ENCODE assay signal across 8 mouse cellular contexts in the genomic region with DNA sequence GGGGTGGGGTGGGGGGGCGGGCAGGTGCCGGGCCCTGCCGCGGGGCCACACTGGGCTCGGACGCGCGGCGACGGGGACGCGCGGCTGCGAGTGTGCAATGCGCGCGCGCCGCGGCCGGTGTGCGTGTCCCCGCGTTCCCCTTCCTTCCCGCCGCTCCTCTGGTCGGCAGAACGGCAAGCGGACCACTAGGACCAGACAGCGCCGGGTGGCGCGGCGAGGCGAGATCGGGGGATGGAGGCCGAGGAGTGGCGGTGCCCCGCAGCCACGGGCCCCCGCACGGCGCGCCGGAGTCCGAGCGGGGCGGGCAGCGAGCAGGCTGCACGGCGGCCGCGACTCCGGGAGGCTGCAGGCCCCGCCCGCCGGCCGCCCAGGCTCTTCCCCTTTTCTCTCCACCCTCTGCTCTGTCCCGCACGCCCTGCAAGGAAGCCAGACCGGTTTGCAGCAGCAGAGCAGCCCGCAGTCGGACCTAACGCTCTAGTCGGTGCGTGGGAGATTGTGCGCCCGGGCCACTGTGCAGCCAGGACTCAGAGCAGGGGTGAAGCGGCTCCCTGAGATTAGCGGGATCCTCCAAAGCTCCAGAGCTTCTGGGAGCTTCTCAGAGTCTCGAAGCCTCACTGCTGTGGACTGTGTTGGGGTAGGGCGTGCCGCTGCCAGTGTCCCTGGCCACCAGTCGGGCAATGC. TPM values are rescaled to one million over a fixed set of nuclear protein-coding genes. Genes with fewer than 3 reads are reported as not detected.
DNase-seq lines count a peak whose midpoint lies in the region; ATAC-seq lines count a peak whose summit lies in the region.

No protein-coding gene starts in this region.

- intact Hi-C loops in heart, postnatal 10 days (cut with DNase I): loop anchor here (2.0 to 5.0 kb wide), 3 partner anchors 49 to 254 kb away; partner anchors contain the start of gene Fam122a

- peak overlapping the region; percentile 74 for H3K9ac ChIP-seq in forebrain, embryonic 12.5 days
- peak overlapping the region; percentile 81 for H3K9ac ChIP-seq in neural tube, embryonic 14.5 days (replicated peaks; ENCODE audit: low read depth, low read length)

- H3K4me3 ChIP-seq in forebrain, embryonic 12.5 days (replicated peaks): peak overlapping the region; percentile 81
- H3K4me3 ChIP-seq in neural tube, embryonic 14.5 days (ENCODE audit: low read depth, low read length): peak overlapping the region; percentile 81

- no peaks in the 10 kb centered on the region for H3K9me3 ChIP-seq in forebrain, embryonic 12.5 days
- no peaks in the 10 kb centered on the region for H3K9me3 ChIP-seq in neural tube, embryonic 14.5 days (ENCODE audit: control insufficient read depth, low read length)

- peak; percentile 85 for ATAC-seq in forebrain, embryonic 12.5 days (ENCODE audit: low FRiP score)
- peak; percentile 87 for ATAC-seq in neural tube, embryonic 14.5 days (ENCODE audit: low read depth)

- peak overlapping the region; percentile 68; the same call in 1 of the 2 replicates for H3K27ac ChIP-seq in forebrain, embryonic 12.5 days
- 0 out of 2 replicates have a peak overlapping the region, but pooled peaks have one; percentile 34 for H3K27ac ChIP-seq in neural tube, embryonic 14.5 days (ENCODE audit: low read depth, low read length)

- H3K36me3 ChIP-seq in forebrain, embryonic 12.5 days (replicated peaks): no peaks in the 10 kb centered on the region
- no peaks in the 10 kb centered on the region for H3K36me3 ChIP-seq in neural tube, embryonic 14.5 days (ENCODE audit: control insufficient read depth, insufficient read depth, low read length)

- peaks cover 31% of the 10 kb centered on the region for H3K4me1 ChIP-seq in forebrain, embryonic 12.5 days
- peaks cover 5% of the 10 kb centered on the region for H3K4me1 ChIP-seq in neural tube, embryonic 14.5 days (ENCODE audit: control insufficient read depth, insufficient read depth, low read length)

- peaks cover 43% of the 10 kb centered on the region for H3K27me3 ChIP-seq in forebrain, embryonic 12.5 days
- peaks cover 3% of the 10 kb centered on the region; the same call in 1 of the 2 replicates for H3K27me3 ChIP-seq in neural tube, embryonic 14.5 days (ENCODE audit: control insufficient read depth, insufficient read depth, low read length)

- peak; percentile 59 for DNase-seq in CD4-positive, CD25-positive, alpha-beta regulatory T cell, adult 2 months (ENCODE audit: low read depth, low spot score)
- peak; percentile 72 for DNase-seq in c-Kit-positive CD71-positive TER-119-positive erythroid progenitor cells, embryonic 14.5 days (ENCODE audit: low spot score)
- peak; percentile 79 to 82 for DNase-seq in heart, postnatal 10 days
- DNase-seq in kidney, postnatal 4 days: peak; percentile 75 to 85
- peak; percentile 77 to 79 for DNase-seq in lung, adult 18-20 months
- DNase-seq in testis, postnatal 10 days (ENCODE audit: low spot score): peak; percentile 79

- under 1% methylated on average over 66 of the region's 74 CpGs for WGBS in forebrain, embryonic 12.5 days
- WGBS in neural tube, embryonic 14.5 days: under 1% methylated on average over 47 of the region's 74 CpGs

- peak overlapping the region; percentile 93 for H3K4me2 ChIP-seq in forebrain, embryonic 12.5 days
- H3K4me2 ChIP-seq in neural tube, embryonic 14.5 days (ENCODE audit: low read depth, low read length): peak overlapping the region; percentile 71

RNA-seq across cellular contexts. Expression of gene Pip5k1b, which starts 0.4 kb away (rescaled TPM):
- polyA plus RNA-seq in forebrain, embryonic 12.5 days (2016; fragmentation: Nextera tagmentation; extraction: Ambion mirVana): 1.5 and 1.7 TPM in 2 replicates
- total RNA-seq in heart, postnatal 10 days (2021): 10 to 100 TPM; 25.3 to 27.0 TPM
- polyA plus RNA-seq in neural tube, embryonic 14.5 days (2014; fragmentation: Nextera tagmentation; extraction: Ambion mirVana): 1.9 and 2.1 TPM in 2 replicates

Comparison
In these comparisons a context has a peak if more than half of its experiments do, and no peak if none do; other contexts are left out.
1. Peak in every context shown above with its lines: DNase-seq, ATAC-seq, H3K4me3 ChIP-seq and H3K27ac ChIP-seq.